Mouse (Mus musculus) midbrain, embryonic 15.5 days (tissue): ENCODE results near the gene Csmd2. TPM values are rescaled to one million over a fixed set of nuclear protein-coding genes. Genes with fewer than 3 reads are reported as not detected.

Source experiments
- ATAC-seq: fragments of 200-750 bp; cut with Nextera tagmentation; replicated peaks from 2 replicates; pipeline ENCODE4 v1.8.0; 2017; ENCODE audit warnings: moderate TSS enrichment
- H3K27ac ChIP-seq: fragments of 300-500 bp; sonication (generic); 2 replicates; pipeline ENCODE4 v1.5.1; 2015; ENCODE audit warnings: mild to moderate bottlenecking, inconsistent platforms
- H3K27me3 ChIP-seq: fragments of 300-500 bp; sonication (generic); replicated peaks from 2 replicates; pipeline ENCODE4 v1.6.1; 2015; ENCODE audit warnings: inconsistent platforms
- H3K36me3 ChIP-seq: fragments of 300-500 bp; sonication (generic); replicated peaks from 2 replicates; pipeline ENCODE4 v1.6.1; 2015; ENCODE audit warnings: inconsistent platforms
- H3K4me1 ChIP-seq: fragments of 300-500 bp; sonication (generic); 2 replicates; pipeline ENCODE4 v1.6.1; 2015; ENCODE audit warnings: inconsistent platforms
- H3K4me2 ChIP-seq: fragments of 300-500 bp; sonication (generic); 2 replicates; pipeline ENCODE4 v1.6.1; 2015; ENCODE audit warnings: inconsistent platforms, mild to moderate bottlenecking, moderate library complexity
- H3K4me3 ChIP-seq: fragments of 300-500 bp; sonication (generic); 2 replicates; pipeline ENCODE4 v1.5.1; 2015; ENCODE audit warnings: mild to moderate bottlenecking, inconsistent platforms
- H3K9ac ChIP-seq: fragments of 300-500 bp; sonication (generic); 2 replicates; pipeline ENCODE4 v1.6.1; 2015; ENCODE audit warnings: mild to moderate bottlenecking, inconsistent platforms
- H3K9me3 ChIP-seq: fragments of 300-500 bp; sonication (generic); 2 replicates; pipeline ENCODE4 v1.6.1; 2016; ENCODE audit warnings: inconsistent platforms
- WGBS: fragments of 180-500 bp; shearing (Covaris S2); methylation state at CpG from one replicate; pipeline ENCODE4 v1.1.7; 2015; ENCODE audit warnings: mixed read lengths; 5-methylcytosine and 5-hydroxymethylcytosine counted together
- polyA plus RNA-seq: library from polyadenylated mRNA; unstranded; fragments of >200 nt; fragmentation: Nextera tagmentation; extraction: Ambion mirVana; gene quantifications from 2 replicates; pipeline ENCODE4 v1.2.1, GENCODE M21; 2015

The Csmd2 gene
- polyA plus RNA-seq, 1 experiment from 2014 or later: 15.1 TPM

- Histone ChIP-seq H3K4me1 (peaks cover 16% of the 10 kb centered on the region), H3K36me3 (no peaks in the 10 kb centered on the region), H3K9me3 (no peaks in the 10 kb centered on the region), H3K9ac (no peak overlapping the region), H3K27me3 (no peaks in the 10 kb centered on the region), H3K27ac (peak overlapping the region; percentile 36), H3K4me2 (no peak overlapping the region), H3K4me3 (no peak overlapping the region)
- ATAC-seq: peak; percentile 75
- 29% methylated on average over 13 of the region's 13 CpGs for WGBS
Measured at GRCm38 (mm10) chr4:128227377-128228316, 240.0 kb downstream of the Csmd2 start.

DNA sequence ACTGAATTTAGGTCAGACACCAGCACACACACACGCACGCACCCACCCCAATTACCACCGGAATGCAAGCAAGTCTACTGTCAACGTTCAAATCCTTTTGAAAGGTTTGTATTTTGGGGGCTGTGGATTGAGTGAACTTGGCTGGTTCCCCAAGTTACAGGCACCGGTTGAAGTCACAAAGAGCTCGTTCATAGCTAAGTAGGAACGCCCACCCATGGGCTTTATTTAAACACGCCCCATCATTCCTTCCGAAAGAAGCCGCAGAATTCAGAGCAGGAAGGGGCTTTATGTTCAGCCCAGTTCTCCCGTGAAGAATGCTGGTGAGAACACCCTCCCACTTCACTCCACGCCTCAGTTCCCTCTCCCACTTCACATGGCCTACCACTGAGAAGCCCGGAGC, 245.8 kb downstream of the Csmd2 start:
- H3K9me3 ChIP-seq: no peaks in the 10 kb centered on the region
- no peak overlapping the region for H3K27ac ChIP-seq
- no peaks in the 10 kb centered on the region for H3K36me3 ChIP-seq
- H3K4me1 ChIP-seq: peaks cover 4% of the 10 kb centered on the region
- 79% methylated on average over 13 of the region's 13 CpGs for WGBS
- H3K4me2 ChIP-seq: no peak overlapping the region
- no peaks in the 10 kb centered on the region for H3K27me3 ChIP-seq
- ATAC-seq: no peak
- no peak overlapping the region for H3K4me3 ChIP-seq
- H3K9ac ChIP-seq: no peak overlapping the region

GRCm38 (mm10) chr4:128239113-128239512, 251.5 kb downstream of the Csmd2 start:
- Histone ChIP-seq H3K27ac (no peak overlapping the region), H3K36me3 (no peaks in the 10 kb centered on the region), H3K4me1 (peaks cover 18% of the 10 kb centered on the region), H3K9me3 (no peaks in the 10 kb centered on the region), H3K27me3 (no peaks in the 10 kb centered on the region), H3K4me3 (no peak overlapping the region), H3K9ac (no peak overlapping the region), H3K4me2 (no peak overlapping the region)
- 43% methylated on average over 1 of the region's 1 CpGs for WGBS
- ATAC-seq: no peak

- Histone ChIP-seq H3K27me3 (no peaks in the 10 kb centered on the region), H3K27ac (peak overlapping the region; percentile 51), H3K36me3 (no peaks in the 10 kb centered on the region), H3K4me3 (no peak overlapping the region), H3K9ac (no peak overlapping the region), H3K4me1 (peaks cover 18% of the 10 kb centered on the region), H3K4me2 (no peak overlapping the region), H3K9me3 (no peaks in the 10 kb centered on the region)
- ATAC-seq: peak; percentile 54; the same call in 1 of the 2 replicates
- 9% methylated on average over 19 of the region's 19 CpGs for WGBS
Measured at GRCm38 (mm10) chr4:128241075-128241853, 253.6 kb downstream of the Csmd2 start.

DNA sequence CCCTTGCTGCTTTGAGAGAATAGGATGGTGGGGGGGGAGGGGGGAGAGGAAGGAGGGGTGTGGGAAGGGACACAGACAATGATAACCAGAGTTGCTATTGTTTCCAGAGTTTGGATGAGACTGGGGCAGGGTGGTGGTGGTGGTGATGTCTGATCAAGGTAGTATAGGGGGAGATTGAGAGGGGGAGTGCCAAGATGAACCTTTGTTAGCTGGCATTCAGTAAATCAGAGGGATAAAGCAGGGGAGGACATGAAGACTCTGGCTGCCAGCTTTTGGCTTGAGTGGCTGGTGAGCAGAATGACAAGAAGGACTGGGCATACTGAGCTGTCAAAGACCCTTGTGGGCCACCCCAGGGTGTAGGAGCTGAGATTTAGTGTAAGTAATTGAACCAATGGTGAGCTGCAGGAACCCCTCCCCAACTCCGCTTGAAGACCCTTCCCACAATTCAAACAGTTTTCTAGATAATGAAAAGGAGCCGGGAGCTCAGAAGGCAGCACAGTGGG, 254.2 kb downstream of the Csmd2 start:
- Histone ChIP-seq H3K4me1 (peaks cover 18% of the 10 kb centered on the region), H3K4me3 (no peak overlapping the region), H3K27ac (0 out of 2 replicates have a peak overlapping the region, but pooled peaks have one; percentile 51), H3K27me3 (no peaks in the 10 kb centered on the region), H3K4me2 (no peak overlapping the region), H3K9ac (no peak overlapping the region), H3K9me3 (no peaks in the 10 kb centered on the region), H3K36me3 (no peaks in the 10 kb centered on the region)
- WGBS: 32% methylated on average over 2 of the region's 2 CpGs
- ATAC-seq: 0 out of 2 replicates have a peak, but pooled peaks have one; percentile 51

DNA sequence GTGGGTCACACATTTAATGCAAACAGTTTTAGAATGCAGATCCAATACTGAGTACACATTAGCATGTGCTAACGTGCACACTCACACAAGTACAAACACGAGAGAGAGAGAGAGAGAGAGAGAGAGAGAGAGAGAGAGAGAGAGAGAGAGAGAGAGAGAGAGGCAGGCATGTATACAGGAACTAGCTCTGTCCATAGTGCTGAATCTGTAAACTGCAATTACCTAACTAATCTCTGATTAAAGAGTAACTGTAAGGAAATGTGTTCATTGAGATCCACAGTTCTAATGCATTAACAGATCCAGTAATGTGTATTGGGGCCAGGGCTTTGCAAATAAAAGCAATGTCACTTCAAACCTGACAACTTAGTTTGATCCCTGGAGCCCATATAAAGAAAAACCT, 257.5 kb downstream of the Csmd2 start:
- no peak overlapping the region for H3K4me2 ChIP-seq
- H3K27ac ChIP-seq: no peak overlapping the region
- 29% methylated on average over 2 of the region's 2 CpGs for WGBS
- ATAC-seq: no peak
- H3K4me3 ChIP-seq: no peak overlapping the region
- no peaks in the 10 kb centered on the region for H3K36me3 ChIP-seq
- peaks cover 20% of the 10 kb centered on the region for H3K4me1 ChIP-seq
- H3K9ac ChIP-seq: no peak overlapping the region
- H3K27me3 ChIP-seq: no peaks in the 10 kb centered on the region
- no peaks in the 10 kb centered on the region for H3K9me3 ChIP-seq

- Histone ChIP-seq H3K27me3 (no peaks in the 10 kb centered on the region), H3K9ac (no peak overlapping the region), H3K36me3 (no peaks in the 10 kb centered on the region), H3K4me2 (no peak overlapping the region), H3K4me1 (0 out of 2 replicates have a peak, but pooled peaks cover 2% of the 10 kb centered on the region), H3K9me3 (no peaks in the 10 kb centered on the region), H3K27ac (no peak overlapping the region), H3K4me3 (no peak overlapping the region)
- no peak for ATAC-seq
- WGBS: 20% methylated on average over 5 of the region's 5 CpGs
Measured at GRCm38 (mm10) chr4:128248676-128249075, 261.0 kb downstream of the Csmd2 start.

DNA sequence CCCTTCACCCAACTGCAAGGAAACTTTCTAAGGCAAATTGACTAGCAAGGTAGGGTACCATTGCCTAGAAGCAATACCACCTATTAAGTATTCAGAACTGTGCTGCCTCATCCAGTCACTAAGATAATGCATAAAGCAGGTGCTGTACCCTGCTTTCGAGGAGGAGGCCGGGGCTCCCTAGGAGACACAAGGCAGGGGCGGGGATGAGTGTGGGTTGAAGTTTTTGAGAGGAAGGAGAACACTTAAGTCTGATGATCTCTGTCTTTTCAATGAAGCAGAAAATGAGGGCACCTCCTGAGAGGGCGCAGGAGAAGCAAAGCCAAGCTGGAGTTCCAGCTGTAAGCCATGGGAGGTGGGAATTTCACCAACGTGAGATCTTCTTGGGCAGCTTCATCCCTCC, 271.6 kb downstream of the Csmd2 start:
- no peak overlapping the region for H3K4me3 ChIP-seq
- no peak overlapping the region for H3K9ac ChIP-seq
- 86% methylated on average over 5 of the region's 5 CpGs for WGBS
- no peaks in the 10 kb centered on the region for H3K9me3 ChIP-seq
- no peaks in the 10 kb centered on the region for H3K27me3 ChIP-seq
- ATAC-seq: no peak
- H3K4me1 ChIP-seq: no peaks in the 10 kb centered on the region
- H3K36me3 ChIP-seq: no peaks in the 10 kb centered on the region
- no peak overlapping the region for H3K27ac ChIP-seq
- H3K4me2 ChIP-seq: no peak overlapping the region

DNA sequence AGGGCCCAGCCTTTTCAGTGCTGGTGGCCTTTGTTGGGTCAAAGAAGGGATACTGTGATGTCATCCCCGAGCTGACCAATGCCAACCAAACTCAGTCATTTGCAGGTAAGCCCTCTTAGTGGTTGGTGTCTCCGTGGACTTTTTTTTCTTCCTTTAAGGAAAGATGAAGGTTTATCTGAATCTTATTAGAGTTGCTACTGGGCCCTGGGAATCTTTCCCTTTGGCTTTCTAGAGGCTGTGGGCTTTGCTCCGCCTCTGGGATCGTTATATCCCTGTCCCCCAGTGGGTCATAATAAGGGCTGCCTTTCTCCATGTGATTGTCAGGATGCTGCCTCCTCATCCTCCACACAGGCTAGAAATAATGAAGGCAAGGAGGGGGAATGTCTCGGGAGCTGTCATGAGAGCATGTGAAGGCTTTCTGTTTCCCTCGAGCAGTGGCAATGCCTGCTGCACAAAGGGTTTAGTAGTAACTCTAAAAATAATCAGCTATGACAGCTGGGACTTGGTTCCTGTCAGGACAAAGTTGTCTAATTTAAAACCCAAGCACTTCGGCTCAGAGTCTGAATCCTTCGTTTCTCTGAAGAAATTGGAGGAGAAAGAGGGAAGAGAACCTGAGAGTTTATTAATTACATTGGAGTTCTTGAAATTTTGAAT, 273.4 kb downstream of the Csmd2 start, which contains the start of gene Hmgb4:
Gene Hmgb4 (minus strand): TSS at position 51 of the 654 bp plus-strand sequence.
- H3K27me3 ChIP-seq: no peaks in the 10 kb centered on the region
- no peaks in the 10 kb centered on the region for H3K36me3 ChIP-seq
- H3K4me1 ChIP-seq: no peaks in the 10 kb centered on the region
- peak within 1 kb of the TSS; percentile 25; the same call in 1 of the 2 replicates for H3K27ac ChIP-seq
- no peak for ATAC-seq
- no peak within 1 kb of the TSS for H3K4me3 ChIP-seq
- 59% methylated on average over 8 of the region's 8 CpGs for WGBS
- no peaks in the 10 kb centered on the region for H3K9me3 ChIP-seq
- H3K9ac ChIP-seq: no peak within 1 kb of the TSS
- no peak within 1 kb of the TSS for H3K4me2 ChIP-seq

GRCm38 (mm10) chr4:128264491-128264890, 276.8 kb downstream of the Csmd2 start:
- Histone ChIP-seq H3K27me3 (no peaks in the 10 kb centered on the region), H3K9me3 (no peaks in the 10 kb centered on the region), H3K36me3 (no peaks in the 10 kb centered on the region), H3K4me3 (no peak overlapping the region), H3K4me1 (no peaks in the 10 kb centered on the region), H3K27ac (no peak overlapping the region), H3K4me2 (no peak overlapping the region), H3K9ac (no peak overlapping the region)
- 92% methylated on average over 5 of the region's 5 CpGs for WGBS
- no peak for ATAC-seq

GRCm38 (mm10) chr4:128265341-128265740, 277.7 kb downstream of the Csmd2 start:
- no peaks in the 10 kb centered on the region for H3K9me3 ChIP-seq
- no peak overlapping the region for H3K4me2 ChIP-seq
- no peaks in the 10 kb centered on the region for H3K36me3 ChIP-seq
- H3K27me3 ChIP-seq: no peaks in the 10 kb centered on the region
- H3K9ac ChIP-seq: no peak overlapping the region
- H3K27ac ChIP-seq: no peak overlapping the region
- no peak for ATAC-seq
- no peaks in the 10 kb centered on the region for H3K4me1 ChIP-seq
- 81% methylated on average over 3 of the region's 3 CpGs for WGBS
- no peak overlapping the region for H3K4me3 ChIP-seq
